Mouse (Mus musculus) stomach, embryonic 14.5 days (tissue): ENCODE measurements around the gene H2-Q4. TPM values are rescaled to one million over a fixed set of nuclear protein-coding genes. Genes with fewer than 3 reads are reported as not detected.
"Not testable (repeated sequence)": the region's sequence is repeated elsewhere in the genome, so short reads cannot be mapped to it uniquely, and the experiment has no call there.

Source experiments
- ATAC-seq: fragments of 200-750 bp; cut with Nextera tagmentation; 2 replicates; pipeline ENCODE4 v1.8.0; 2017; ENCODE audit warnings: low read depth, moderate TSS enrichment; ENCODE audit not compliant: insufficient number of reproducible peaks, insufficient read depth, low FRiP score
- H3K27ac ChIP-seq: fragments of 300-500 bp; sonication (generic); 2 replicates; pipeline ENCODE4 v1.5.1; 2014; ENCODE audit warnings: mild to moderate bottlenecking, low read length, moderate library complexity, mixed read lengths
- H3K27me3 ChIP-seq: fragments of 300-500 bp; sonication (generic); 2 replicates; pipeline ENCODE4 v1.6.1; 2014; ENCODE audit warnings: low read length, control low read depth, mixed read lengths; ENCODE audit not compliant: control insufficient read depth, insufficient read depth
- H3K36me3 ChIP-seq: fragments of 300-500 bp; sonication (generic); 2 replicates; pipeline ENCODE4 v1.6.1; 2014; ENCODE audit warnings: mild to moderate bottlenecking, control low read depth, low read length, moderate library complexity, mixed read lengths; ENCODE audit not compliant: control insufficient read depth, insufficient read depth
- H3K4me1 ChIP-seq: fragments of 300-500 bp; sonication (generic); 2 replicates; pipeline ENCODE4 v1.6.1; 2014; ENCODE audit warnings: low read length, control low read depth, mixed read lengths; ENCODE audit not compliant: control insufficient read depth, insufficient read depth
- H3K4me2 ChIP-seq: fragments of 300-500 bp; sonication (generic); replicated peaks from 2 replicates; pipeline ENCODE4 v1.6.1; 2014; ENCODE audit warnings: low read depth, low read length, control low read depth
- H3K4me3 ChIP-seq: fragments of 300-500 bp; sonication (generic); 2 replicates; pipeline ENCODE4 v1.5.1; 2014; ENCODE audit warnings: low read depth, low read length, control low read depth
- H3K9ac ChIP-seq: fragments of 300-500 bp; sonication (generic); replicated peaks from 2 replicates; pipeline ENCODE4 v1.6.1; 2014; ENCODE audit warnings: low read depth, mild to moderate bottlenecking, control low read depth, low read length, moderate library complexity, mixed read lengths
- H3K9me3 ChIP-seq: fragments of 300-500 bp; sonication (generic); 2 replicates; pipeline ENCODE4 v1.6.1; 2016; ENCODE audit warnings: low read depth, low read length, control low read depth; ENCODE audit not compliant: control insufficient read depth
- WGBS: fragments of 180-500 bp; shearing (Covaris S2); extraction: QIAGEN DNeasy Blood & Tissue Kit; methylation state at CpG from one replicate; pipeline ENCODE4 v1.1.7; 2014; 5-methylcytosine and 5-hydroxymethylcytosine counted together
- polyA plus RNA-seq: library from polyadenylated mRNA; unstranded; fragments of >200 nt; fragmentation: Nextera tagmentation; extraction: Ambion mirVana; gene quantifications from 2 replicates; pipeline ENCODE4 v1.2.1, GENCODE M21; 2014

The H2-Q4 gene
- polyA plus RNA-seq, 1 experiment from 2014 or later: 2.1 TPM

DNA sequence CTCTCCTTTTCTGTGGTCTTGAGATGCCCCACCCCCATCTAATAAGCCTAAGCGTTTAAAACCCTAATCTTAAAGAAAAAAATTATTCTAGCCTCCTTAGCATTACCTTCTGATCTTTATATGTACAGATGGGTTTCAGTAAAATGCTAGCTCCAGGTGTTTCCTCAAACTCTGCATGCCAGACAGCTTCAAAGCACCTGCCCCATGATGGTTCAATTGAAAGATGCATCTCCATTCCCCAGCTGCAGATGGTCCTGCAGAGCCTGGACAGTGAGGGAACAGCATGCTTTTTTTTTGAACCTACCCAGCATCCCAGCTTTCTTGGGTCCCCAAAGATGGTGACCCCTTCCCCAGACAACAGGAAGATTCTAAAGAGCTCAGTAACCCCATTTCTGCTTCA lies 22.3 kb upstream of the H2-Q4 start:
- no peaks in the 10 kb centered on the region for H3K9me3 ChIP-seq
- H3K36me3 ChIP-seq: no peaks in the 10 kb centered on the region
- 37% methylated on average over 1 of the region's 1 CpGs for WGBS
- no peaks in the 10 kb centered on the region; the same call in 1 of the 2 replicates for H3K4me1 ChIP-seq
- H3K4me3 ChIP-seq: no peak overlapping the region
- no peak overlapping the region for H3K4me2 ChIP-seq
- H3K27me3 ChIP-seq: 0 out of 2 replicates have a peak, but pooled peaks cover 2% of the 10 kb centered on the region
- H3K27ac ChIP-seq: no peak overlapping the region
- no peak for ATAC-seq
- H3K9ac ChIP-seq: no peak overlapping the region

DNA sequence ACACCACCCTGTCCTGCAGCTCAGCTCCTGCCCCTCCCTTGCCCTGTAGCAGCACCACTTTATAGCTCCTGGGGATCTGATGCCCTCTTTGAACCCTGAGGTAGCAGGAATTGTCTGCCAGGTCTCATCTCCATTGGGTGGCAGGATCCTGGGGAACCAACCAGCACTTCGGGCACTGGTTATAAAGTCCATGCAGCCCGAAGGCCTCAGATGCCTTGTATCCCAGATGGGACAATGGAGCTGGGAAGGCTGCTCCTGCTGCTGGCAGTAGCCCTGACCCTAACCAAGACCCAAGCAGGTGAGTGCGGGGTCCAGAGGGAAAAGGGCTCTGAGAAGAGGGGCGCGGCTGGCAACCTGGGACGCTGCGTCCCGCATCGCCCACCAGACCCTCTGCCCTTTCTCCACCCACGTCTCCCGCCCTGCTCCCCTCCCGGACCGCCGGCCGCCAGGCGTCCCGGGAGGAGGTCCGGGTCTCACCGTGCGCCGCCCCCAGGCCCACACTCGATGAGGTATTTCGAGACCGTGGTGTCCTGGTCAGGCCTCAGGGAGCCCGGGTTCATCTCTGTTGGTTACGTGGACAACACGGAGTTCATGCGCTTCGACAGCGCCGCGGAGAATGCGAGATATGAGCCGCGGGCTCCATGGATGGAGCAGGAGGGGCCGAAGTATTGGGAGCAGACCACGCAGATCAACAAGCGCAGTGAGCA lies 20.5 kb upstream of the H2-Q4 start:
- no peaks in the 10 kb centered on the region for H3K9me3 ChIP-seq
- no peak for ATAC-seq
- WGBS: 11% methylated on average over 37 of the region's 38 CpGs

GRCm38 (mm10) chr17:35359470-35359862 lies 20.0 kb upstream of the H2-Q4 start:
- Histone ChIP-seq H3K36me3 (no peaks in the 10 kb centered on the region), H3K27me3 (0 out of 2 replicates have a peak, but pooled peaks cover 2% of the 10 kb centered on the region), H3K27ac (no peak overlapping the region), H3K4me3 (peak overlapping the region; percentile 29), H3K4me2 (peak overlapping the region; percentile 51), H3K4me1 (no peaks in the 10 kb centered on the region; the same call in 1 of the 2 replicates), H3K9me3 (no peaks in the 10 kb centered on the region), H3K9ac (no peak overlapping the region)
- no peak for ATAC-seq
- 16% methylated on average over 21 of the region's 21 CpGs for WGBS

More for the DNA sequence above, 20.5 kb upstream of the H2-Q4 start:
- H3K36me3 ChIP-seq: no peaks in the 10 kb centered on the region
- H3K27me3 ChIP-seq: 0 out of 2 replicates have a peak, but pooled peaks cover 2% of the 10 kb centered on the region
- H3K4me1 ChIP-seq: no peaks in the 10 kb centered on the region; the same call in 1 of the 2 replicates
- peak overlapping the region; percentile 51 for H3K4me2 ChIP-seq
- no peak overlapping the region for H3K9ac ChIP-seq
- H3K27ac ChIP-seq: no peak overlapping the region
- peak overlapping the region; percentile 29 for H3K4me3 ChIP-seq

DNA sequence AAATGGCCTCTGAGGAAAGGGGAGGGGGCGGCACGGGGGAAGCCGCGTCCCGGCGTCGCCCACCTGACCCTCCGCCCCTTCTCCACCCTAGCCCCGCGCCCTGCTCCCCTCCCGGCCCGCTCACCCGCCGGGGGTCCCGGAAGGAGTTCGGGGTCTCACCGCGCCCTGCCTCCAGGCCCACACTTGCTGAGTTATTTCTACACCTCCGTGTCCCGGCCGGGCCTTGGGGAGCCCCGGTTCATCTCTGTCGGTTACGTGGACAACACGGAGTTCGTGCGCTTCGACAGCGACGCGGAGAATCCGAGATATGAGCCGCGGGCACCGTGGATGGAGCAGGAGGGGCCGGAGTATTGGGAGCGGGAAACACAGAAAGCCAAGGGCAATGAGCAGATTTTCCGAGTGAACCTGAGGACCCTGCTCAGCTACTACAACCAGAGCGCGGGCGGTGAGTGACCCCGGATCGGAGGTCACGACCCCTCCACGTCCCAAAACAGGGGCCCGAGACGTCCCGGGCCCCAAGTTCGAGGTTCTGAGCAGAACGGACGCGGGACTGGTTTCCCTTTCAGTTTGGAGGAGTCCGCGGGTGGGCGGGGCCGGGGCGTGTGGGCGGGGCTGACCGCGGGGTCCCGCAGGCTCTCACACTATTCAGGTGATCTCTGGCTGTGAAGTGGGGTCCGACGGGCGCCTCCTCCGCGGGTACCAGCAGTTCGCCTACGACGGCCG lies 473 bp downstream of the H2-Q4 start:
- H3K36me3 ChIP-seq: no peaks in the 10 kb centered on the region
- peak overlapping the region; percentile 96 for H3K4me2 ChIP-seq
- H3K9me3 ChIP-seq: no peaks in the 10 kb centered on the region
- H3K9ac ChIP-seq: peak overlapping the region; percentile 33
- peak; percentile 74 for ATAC-seq
- no peaks in the 10 kb centered on the region for H3K4me1 ChIP-seq
- peak overlapping the region; percentile 61 for H3K4me3 ChIP-seq
- 1% methylated on average over 70 of the region's 70 CpGs for WGBS
- no peak overlapping the region for H3K27ac ChIP-seq
- no peaks in the 10 kb centered on the region for H3K27me3 ChIP-seq

- ATAC-seq, H3K36me3 ChIP-seq, H3K4me1 ChIP-seq, H3K4me2 ChIP-seq, H3K9me3 ChIP-seq, H3K9ac ChIP-seq, H3K4me3 ChIP-seq, H3K27me3 ChIP-seq, H3K27ac ChIP-seq: not testable (repeated sequence)
- 7% methylated on average over 7 of the region's 7 CpGs for WGBS
Observed at GRCm38 (mm10) chr17:35389796-35390195, 10.4 kb downstream of the H2-Q4 start.

DNA sequence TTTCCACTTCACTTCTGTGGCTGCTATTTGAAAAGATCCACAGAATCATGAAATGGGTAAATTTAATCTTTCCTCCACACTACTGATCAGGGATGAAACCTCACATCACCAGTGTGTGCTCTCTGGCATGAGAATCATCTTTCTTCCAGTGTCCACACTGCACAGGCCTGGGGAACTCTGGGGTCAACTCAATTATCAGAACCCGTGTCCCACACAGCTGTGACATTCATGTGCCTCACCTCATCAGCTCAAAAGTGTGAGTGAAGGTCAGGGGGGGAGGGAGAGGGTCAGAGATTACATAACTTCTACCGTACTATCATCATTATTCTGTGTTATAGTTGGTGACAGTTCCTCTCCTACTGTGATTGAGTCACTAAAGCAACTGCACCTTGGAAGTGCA lies 13.3 kb downstream of the H2-Q4 start:
- not testable (repeated sequence) for H3K4me3 ChIP-seq, H3K27ac ChIP-seq, H3K36me3 ChIP-seq, H3K4me1 ChIP-seq, H3K9ac ChIP-seq, H3K9me3 ChIP-seq, H3K4me2 ChIP-seq, H3K27me3 ChIP-seq, ATAC-seq
- 59% methylated on average over 2 of the region's 2 CpGs for WGBS

GRCm38 (mm10) chr17:35393864-35394800 lies 14.7 kb downstream of the H2-Q4 start:
- ATAC-seq: peak; percentile 82
- not testable (repeated sequence) for H3K4me1 ChIP-seq

GRCm38 (mm10) chr17:35396956-35397355 lies 17.5 kb downstream of the H2-Q4 start:
- not testable (repeated sequence) for ATAC-seq, H3K4me2 ChIP-seq, H3K27ac ChIP-seq, H3K9me3 ChIP-seq, H3K9ac ChIP-seq, H3K4me3 ChIP-seq, H3K27me3 ChIP-seq, H3K4me1 ChIP-seq, H3K36me3 ChIP-seq
- 75% methylated on average over 2 of the region's 2 CpGs for WGBS

More at GRCm38 (mm10) chr17:35393864-35394800, 14.7 kb downstream of the H2-Q4 start:
- H3K27ac ChIP-seq, H3K9ac ChIP-seq, H3K36me3 ChIP-seq, H3K27me3 ChIP-seq, H3K9me3 ChIP-seq: not testable (repeated sequence)
- 2% methylated on average over 54 of the region's 75 CpGs for WGBS
- Histone ChIP-seq H3K4me3 (peak overlapping the region; percentile 17; the same call in 1 of the 2 replicates), H3K4me2 (peak overlapping the region; percentile 37)
